Mouse (Mus musculus) adrenal gland, postnatal 10 days (tissue): ENCODE measurements at regions not wholly inside any gene's neighbourhood (a gene's known extent, or its start where the extent isn't known, plus 50 kb on each side); places are given as distances from the start of the nearest gene placed in this dataset.
A peak's percentile ranks its signal among the peaks of the same experiment; 100 is the strongest.

ENCODE experiments used
- DNase-seq: peaks from one replicate; pipeline ENCODE4 v3.0.0; 2021; ENCODE audit warnings: mixed read lengths

DNA sequence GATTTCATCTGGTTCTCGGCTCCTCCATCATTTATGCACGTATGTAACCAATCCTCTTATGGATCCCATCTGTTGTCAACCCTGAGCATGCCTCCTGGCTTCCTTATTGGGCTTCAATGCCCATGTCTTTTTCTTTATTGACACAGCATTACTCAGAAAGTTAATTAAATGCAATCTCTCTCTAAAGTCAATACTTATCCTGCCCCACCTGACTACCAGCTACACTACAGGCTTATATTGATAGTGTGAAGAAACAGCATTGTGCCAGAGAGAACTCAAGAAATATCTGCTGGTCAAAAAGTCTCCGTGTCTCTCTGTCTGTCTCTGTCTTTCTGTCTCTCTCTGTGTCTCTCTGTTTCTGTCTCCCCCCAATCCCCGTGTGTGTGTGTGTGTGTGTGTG, 194.7 kb upstream of the Rfx3 start:
- DNase-seq: no peak

DNA sequence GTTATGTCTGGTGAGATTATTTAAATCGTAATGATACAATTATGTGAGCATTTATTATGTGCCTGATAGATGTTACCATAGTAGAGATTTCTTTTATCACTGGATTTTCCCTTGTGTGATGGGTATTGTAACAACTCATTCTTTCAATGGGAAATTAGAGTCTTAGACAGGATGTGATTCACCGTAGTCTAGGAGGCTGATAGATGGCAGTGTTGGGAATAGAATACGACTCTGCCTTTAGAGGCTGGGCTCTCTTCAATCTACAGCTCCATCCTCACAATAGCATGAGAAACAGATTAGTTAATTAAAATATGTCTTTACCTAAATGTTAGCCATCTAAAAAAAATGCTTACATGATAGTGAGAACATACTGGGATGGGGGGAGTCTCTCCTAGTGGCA, 192.8 kb upstream of the Rfx3 start:
- DNase-seq: no peak

DNA sequence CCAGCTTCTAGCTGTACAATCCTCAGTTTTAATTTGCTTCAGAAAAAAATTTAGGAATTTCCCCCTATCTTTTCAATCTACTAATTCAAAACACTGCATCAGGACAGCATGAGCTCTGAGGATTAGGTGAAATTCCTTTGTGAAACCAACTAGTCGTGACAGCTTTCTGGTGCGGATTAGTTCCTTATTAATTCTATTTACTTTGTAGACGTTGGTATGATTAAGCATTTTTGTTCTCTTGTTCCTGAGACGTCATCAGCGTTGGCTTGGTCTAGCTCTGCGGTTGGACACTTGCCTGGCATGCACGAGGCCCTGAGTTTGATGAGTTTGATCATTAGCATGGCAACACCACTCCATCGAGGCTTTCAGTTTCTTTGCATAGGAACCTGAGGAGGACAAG, 188.4 kb upstream of the Rfx3 start:
- no peak for DNase-seq

DNA sequence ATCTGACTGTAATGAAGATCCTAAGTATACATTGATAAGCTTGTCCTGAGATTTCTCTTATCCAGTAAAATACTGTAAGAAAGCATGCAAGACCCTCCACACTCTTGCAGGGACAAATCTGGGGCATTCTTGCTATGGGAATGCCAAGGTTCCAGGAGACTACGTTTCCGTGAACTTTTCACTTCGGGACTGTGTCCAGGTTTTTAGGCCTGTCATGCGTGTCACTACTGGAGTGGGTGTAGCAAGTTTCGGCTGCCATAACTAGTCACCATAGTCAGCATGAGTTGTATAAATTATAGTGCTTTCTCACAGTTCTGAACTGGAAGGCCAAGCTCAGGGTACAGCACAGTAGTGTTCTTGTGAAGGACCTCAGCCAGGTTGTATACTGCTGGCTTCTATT, 185.9 kb upstream of the Rfx3 start:
- no peak for DNase-seq

DNA sequence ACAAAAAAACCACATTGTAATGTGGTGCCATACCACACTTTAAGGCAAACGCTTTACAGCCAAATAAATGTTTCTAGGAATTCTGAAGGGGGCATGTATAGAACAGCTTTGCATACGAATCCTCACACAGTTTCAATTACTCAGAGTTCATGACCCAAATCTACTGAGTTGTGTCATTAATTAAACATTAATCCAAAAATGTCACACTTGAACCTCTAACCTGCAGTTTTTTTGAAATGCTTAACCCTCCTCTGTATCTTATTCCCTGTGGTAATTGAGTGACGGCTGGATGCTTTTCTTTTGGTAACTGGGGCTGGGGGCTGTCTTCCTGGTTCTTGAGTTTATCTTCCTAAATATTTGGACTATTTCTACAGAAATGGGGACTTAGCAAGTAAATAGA, 181.3 kb upstream of the Rfx3 start:
- no peak for DNase-seq

DNA sequence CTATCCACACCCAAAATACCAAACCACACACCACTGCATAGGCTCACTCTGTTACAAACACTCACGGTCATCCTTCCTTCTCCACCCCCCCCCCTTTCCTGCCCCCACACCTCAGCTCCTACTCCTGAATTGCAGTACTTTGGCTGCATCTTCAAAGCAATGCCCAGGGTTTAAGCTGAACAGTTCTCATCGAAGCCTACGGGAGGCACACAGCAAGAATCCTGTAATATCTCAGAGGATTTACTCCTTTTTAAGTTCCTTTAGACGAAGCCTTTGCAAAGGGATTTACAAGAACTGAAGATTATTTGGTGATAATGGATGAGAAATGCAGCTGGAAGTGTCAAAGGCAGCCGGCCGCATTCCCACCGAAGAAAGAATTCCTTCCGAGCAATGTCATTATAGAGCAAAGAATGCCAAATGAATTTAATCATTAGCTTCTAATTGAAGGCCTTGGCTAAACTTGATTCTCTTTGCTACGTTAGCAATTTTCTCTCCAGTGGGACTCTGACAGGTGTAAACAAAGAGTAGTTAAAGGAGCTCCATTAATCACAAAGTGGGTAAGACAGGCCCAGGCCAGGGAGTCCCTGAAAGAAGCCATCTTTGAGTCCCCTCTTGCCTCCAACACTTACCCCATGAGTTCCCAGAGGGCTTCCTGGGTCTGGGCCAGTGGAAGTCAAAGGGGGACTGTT, 180.6 kb upstream of the Rfx3 start:
- DNase-seq: no peak

DNA sequence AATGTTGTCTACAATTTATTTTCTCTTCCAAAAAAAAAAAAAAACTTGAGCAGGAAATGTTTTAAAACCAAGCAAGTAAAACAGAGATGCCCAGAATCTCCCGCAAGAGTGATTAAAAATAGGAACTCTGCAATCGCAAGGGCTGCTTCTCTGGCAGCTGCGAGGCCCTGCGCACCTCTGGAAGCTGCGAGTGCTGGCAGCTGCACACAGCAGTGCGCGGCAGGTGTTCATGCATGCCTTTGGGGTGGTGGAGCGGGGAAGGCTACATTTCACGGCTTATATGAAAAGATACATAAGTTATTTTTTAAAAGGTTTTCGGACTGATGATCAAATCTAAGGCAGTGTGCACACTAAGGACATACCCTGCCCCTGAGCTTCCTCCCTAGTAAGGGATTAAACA, 179.3 kb upstream of the Rfx3 start:
- DNase-seq: no peak

DNA sequence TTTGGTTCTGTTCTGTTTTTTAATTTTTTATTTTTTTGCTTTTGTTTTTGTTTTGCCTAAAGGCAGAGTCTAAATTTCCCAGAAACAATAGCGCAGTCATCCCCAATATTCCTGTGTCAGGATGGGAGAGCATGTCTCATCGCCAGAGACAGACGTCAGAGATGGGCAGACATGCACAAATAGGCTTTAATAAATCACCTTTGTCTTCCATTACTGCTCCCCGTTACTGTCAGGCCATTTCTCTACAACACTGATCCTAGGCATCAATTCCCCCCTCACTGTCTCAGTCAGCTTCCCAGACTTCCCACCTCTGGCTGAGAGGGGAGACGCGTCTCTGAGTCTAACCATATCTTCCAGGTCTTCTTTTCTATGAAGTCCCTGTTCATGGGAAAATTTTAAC, 177.4 kb upstream of the Rfx3 start:
- DNase-seq: no peak

DNA sequence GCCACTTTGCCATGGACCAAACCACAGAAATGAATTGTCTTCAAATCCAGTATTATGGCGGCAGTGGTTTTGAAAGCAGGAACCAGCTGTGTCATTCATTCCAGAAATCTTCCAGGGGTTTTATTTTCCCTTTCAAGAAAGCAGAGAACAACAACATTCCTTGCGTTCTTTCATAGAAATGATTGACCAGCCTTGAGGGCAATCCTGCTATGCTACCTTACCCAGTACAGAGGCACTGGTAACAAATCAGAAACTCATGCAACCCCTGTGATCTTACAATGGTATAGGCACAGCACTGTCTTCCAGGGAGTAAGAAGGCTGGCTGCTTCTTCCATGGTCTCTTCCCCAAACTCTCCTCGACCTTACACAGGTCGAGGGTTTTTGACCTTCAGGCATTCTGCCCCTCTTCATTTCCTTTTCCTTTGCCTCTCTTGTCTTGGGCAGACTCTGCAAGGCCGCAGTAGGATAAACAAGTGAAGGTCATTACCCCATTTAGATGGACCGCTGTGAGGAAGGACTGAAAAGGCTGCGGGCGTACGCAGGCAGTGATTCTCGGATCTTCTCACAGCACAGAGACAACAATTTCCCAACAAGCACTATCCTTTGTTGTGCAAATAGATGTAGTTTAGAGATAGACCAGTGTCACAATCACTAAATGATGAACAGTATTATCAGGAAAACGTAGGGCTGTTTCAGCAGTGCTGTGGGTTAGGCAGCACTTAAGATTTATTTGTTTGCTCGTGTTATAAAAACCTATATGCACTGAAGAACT, 171.6 kb upstream of the Rfx3 start:
- no peak for DNase-seq

DNA sequence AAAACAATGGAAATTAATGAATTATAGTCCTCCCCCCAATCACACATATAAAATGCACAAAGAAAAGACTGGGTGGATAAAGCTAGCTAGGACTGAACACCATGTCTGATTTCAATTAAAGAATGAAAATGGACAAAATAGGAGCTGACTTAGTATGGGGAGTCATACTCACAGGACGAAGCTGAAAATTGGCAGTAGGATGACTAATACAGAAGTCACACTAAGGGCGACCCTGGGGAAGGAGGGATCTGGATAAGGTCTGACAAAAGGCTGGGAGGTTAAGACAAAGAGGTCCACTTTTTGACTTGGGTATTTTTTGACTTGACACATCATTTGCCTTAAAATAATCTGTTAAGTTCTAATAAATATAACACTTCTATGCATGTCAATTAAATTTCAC, 170.2 kb upstream of the Rfx3 start:
- DNase-seq: no peak

DNA sequence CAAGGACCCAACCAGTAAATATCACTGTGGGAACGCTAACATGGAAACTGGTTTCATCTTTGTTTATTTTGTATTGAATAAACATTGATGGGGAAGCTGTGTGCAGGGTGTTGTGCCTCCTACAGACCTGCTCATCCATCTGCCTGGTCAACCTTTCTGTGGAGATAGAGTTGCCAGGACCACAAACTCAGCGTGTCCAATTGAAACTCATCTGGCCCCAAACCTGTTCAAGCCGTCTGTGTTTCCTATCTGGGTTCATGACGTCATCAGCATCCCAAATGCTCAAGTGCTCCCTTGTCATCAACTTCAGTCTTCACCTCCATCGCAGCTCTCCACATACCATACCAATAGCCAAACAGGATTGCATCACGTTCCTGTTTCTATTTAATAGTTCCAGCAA, 167.1 kb upstream of the Rfx3 start:
- DNase-seq: no peak

DNA sequence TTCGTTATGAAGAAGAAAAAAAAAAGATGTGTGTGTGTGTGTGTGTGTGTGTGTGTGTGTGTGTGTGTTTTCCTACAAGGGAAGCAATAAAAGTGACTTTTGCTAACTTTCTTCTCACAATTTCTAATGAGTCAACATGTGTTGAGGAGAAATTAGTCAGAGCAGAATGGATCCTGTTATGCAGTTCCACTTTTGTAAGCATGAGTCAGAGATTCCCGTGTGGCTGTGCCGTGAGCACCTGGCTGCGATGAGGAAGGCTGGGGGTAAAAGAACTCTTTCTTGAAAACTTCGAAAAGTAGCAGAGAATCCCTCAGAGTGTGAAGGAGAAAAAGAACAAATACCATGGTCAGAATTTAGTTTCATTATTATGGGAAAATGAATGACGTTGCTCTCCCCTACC, 165.9 kb upstream of the Rfx3 start:
- no peak for DNase-seq

DNA sequence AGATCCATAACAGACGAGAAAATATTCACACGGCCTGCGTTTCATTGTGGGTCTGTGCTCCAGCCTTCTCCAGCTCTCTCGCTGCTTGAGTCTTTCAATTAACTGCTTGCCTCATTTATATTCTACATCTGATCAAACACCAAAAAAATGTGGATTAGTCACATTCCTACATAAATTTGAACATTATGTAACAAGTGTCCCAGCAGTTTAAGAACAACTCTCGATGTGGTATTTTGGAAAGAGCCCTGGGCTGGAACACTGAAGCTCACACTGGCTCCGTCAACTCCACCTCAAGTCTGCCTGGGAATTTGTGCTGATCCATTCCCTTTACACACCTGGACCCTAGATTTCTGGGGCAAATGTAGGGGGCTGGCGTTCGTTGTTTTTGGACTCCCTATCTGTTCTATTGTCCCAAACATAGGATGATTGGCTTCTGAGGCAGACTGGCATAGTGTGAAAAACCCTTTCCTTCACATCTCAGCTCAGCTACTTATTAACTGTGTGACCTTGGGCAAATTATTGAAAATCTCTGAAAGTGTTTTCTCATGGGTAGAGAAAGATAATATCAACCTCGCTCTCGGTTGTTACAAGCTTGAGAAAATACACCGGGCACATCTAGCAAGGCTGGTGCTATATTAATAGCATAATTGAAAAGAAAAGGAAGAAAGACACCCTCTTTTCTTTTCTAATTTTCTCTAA, 161.0 kb upstream of the Rfx3 start:
- no peak for DNase-seq

DNA sequence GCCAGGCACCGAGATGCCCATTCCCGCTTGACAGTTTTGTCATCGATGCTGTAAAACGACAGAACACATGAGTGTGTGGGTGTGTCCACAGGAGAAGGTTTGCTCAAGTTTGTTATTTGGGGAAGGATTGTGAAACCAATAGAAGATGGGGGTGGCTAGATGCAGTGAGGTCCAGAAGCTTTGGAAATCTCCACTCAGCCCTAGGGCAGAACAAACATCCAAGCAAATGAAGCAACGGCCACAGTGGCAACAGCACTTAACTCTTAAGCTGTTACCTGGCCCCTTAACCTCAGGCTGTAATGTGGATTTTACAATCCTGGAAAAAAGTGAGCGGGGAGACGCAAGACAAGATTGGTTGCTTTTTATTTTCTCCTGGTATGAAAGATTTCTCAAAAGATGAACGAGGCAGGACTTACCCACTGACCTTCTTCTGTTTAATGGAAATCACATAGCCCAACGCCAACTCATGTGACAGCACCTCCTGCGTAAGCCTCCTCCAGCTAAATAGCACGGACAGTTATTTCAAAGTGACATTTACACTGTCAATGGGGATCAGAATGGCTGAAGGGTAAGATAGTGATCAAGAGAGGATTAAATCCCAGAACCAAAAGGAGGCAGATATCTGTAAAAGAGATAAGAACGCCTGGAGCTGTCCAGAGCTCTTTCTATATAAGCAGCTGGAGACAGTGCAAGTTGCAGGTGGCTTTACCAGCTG, 156.6 kb upstream of the Rfx3 start:
- DNase-seq: no peak

DNA sequence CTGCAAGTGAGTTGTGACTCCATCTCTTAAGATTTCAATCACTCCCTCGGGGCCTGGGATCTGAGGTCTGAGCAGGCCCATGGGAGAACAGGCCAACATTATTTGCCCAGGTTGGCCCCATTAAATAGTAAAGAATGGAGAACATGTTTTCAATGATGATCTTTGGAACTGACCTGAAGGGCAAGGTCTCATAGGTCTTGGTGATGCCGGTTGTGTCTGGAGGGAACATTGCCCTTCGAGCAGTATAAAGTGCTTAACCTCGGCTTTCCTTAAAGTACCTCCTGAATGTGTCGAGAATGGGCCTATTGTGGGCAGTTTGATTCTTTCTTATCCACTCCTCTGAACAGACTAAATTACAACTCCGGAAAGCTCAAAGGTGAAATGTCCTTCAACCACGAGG, 155.7 kb upstream of the Rfx3 start:
- DNase-seq: no peak

DNA sequence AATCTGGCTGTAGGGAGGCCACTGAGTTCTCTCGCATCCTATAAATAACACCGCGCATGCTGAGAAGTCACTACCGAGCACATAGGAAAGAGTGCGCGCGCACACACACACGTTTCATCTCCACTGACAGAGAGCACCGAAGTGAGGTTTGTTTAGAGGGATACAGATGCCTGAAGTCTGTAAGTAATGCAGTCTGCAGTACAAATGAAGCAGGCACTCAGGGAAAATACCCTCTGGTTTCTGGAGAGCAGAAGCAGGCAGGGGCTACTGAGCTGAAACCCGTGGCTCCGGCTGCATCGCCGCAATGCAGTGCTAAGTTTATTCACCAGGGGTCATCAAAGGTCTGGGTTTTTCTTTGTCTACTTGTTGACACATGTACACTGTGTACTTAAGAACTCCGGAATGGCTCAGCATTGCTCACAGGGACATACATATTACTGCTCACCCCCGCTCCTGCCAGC, 155.0 kb upstream of the Rfx3 start:
- DNase-seq: peak; percentile 73

DNA sequence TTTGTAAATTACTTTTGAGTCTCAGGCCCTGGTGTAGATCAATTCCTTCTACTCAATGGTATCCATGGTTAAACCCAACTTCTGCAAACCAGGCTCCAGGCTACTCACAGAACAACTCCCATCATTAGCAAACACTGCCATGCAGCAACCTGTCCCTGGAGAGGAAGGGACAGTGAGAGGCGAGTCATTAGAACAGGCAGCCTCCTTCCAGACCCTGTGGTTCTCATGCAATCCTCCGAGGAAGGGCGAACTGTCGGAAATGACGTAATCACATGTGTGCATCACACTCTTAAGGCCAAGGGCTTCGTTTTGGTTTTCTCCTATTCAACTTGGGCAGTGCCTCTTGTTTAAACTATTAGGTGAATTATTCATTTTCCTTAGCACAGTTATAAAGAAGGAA, 152.2 kb upstream of the Rfx3 start:
- no peak for DNase-seq

DNA sequence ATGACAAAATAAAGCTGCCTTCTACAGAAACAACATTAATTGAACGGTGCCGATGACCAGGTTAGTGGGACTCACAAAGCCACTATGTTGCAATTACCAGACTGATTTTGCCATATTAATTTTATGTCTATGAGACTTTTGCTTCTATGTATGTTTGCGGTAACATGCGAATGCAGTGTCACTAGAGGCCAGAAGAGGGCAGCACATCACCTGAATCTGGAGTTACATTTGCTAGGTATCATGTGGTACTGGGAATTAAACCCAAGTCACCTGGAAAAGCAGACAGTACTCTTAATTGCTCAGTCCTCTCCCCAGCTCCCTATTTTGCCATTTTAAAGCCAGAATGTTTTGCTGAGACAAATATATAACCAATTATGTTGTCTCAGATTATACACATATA, 149.6 kb upstream of the Rfx3 start:
- peak; percentile 12 for DNase-seq

DNA sequence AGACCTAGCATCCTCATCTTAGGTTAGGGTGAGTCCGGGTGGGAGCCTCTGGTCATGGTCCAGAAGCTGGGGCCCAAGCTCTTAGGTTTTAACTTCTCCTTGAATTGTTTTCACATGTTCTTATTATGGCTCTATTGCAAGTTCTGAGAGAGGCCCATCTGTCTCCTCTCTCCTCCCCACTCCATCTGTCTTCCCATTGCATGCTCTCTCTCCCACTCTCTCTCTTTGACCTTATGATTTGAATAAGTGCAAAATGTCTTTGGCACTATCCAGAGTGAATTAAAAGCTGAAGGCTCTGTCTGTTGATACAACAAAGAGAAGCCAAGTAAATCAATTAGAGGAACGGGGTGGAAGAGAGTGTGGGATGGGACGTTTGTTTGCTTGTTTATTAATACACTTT, 146.2 kb upstream of the Rfx3 start:
- no peak for DNase-seq

DNA sequence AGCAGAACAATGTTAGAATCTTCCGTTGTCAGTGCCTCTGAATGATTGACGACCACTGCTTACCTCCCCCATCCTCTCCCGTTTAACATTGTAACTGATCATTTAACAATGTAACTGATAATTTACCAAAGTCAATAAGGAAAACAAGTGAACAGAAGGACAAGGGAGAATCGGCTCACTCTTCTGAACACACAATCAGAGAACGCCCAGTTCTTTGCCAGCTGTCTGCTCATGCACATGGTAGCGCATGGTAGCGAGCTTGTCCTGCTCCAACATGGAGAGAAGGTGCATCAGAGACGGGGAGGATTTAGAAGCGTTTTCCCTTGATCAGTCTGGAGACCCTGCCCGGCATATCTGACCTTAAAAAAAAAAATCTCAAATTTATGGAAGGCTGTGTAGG, 126.6 kb upstream of the Rfx3 start:
- no peak for DNase-seq

DNA sequence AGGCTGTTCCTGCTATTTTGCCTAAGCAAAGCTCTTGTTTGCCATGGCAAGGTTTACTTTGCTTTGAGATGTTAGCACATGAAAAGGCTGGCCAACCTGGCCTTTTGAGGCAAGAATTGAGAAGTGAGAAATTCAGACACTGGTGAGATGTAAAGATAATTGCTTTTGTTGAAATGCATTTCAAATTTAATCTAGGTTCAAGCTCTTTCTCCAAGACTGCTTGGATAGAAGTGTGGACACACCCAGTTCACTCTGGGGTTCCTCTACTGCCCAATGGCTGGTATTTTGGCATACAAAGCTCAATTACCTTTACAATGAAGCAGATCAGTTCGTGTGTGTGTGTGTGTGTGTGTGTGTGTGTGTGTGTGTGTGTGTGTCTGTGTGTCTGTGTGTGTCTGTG, 123.8 kb upstream of the Rfx3 start:
- no peak for DNase-seq

DNA sequence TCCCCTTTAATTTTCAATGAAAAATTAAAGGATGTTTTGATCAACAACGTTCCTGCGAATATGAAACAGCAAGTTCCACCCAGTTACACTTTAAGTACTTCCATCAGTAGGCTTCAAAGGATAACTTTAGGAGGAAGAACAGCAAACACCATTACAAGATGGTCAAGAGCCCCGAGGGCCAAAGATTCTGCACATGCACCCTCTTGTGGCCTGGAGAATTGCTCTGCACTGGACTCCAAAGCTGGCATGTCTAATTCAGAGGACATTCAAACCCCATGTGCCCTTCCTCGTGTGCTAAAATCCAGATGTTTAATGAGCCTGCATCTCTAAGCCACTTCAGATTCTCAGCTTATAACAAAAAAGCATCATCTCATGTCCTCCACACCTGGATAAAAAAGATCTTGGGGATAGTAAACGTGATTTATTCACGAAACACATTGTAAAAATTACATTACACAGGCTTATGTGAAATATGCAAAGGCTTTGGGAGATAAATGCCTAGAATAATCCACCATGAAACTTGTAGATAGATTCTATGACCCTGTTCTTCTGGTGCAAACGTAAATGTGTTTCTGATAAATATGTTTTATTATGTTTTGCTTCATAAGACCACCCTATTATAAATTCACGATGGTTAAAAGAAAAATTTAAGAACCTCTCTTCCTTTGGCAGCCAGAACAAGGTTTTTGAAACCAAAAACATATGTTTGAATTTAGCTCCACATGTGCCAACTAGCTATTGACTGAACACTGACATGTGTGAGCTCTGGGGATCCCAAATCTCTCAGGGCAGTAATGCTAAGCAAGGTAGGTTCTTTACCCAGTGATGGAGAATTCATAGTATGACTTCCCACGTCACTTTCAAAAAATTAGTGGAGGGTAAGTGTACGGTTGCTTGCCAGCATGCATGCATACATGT, 100.6 kb upstream of the Rfx3 start:
- no peak for DNase-seq
